Mouse (Mus musculus): ENCODE results near the gene Gm21060. TPM values are rescaled to one million over a fixed set of nuclear protein-coding genes. Genes with fewer than 3 reads are reported as not detected.
"Not testable (repeated sequence)": the region's sequence is repeated elsewhere in the genome, so short reads cannot be mapped to it uniquely, and the experiment has no call there.

The Gm21060 gene
- polyA plus RNA-seq, 1 experiment from 2014 or later: not detected

- Histone ChIP-seq H3K9me3 (no peaks in the 10 kb centered on the region), H3K4me2 (no peak overlapping the region), H3K27me3 (no peaks in the 10 kb centered on the region), H3K4me3 (no peak overlapping the region), H3K36me3 (no peaks in the 10 kb centered on the region), H3K27ac (replicated peaks) (no peak overlapping the region), H3K9ac (no peak overlapping the region), H3K4me1 (replicated peaks) (no peaks in the 10 kb centered on the region; the same call in 1 of the 2 replicates)
- ATAC-seq (ENCODE audit: low read depth): no peak
These were observed 31.9 kb downstream of the Gm21060 start for GRCm38 (mm10) chr19:61264933-61265332.

DNA sequence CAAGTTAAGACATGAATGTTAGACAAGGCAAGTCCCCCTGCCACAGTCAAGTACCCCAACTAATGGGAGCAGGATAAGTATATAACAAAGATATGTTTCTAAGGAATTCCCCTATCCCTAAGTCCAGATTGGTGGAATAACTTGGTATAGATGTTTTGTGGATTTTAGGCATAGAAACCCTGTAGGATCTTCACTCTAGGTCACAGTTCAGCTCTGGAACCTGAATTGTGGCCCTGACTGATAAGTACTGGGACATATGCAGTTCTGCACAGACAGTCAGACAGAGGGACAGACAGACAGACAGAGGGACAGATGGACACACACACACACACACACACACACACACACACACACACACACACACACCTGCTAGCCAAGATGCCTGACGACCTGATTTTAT, 32.6 kb downstream of the Gm21060 start:
- 100% methylated on average over 1 of the region's 1 CpGs for WGBS
- Histone ChIP-seq H3K4me1 (replicated peaks) (no peaks in the 10 kb centered on the region; the same call in 1 of the 2 replicates), H3K4me2 (no peak overlapping the region), H3K36me3 (no peaks in the 10 kb centered on the region), H3K27ac (replicated peaks) (no peak overlapping the region), H3K9me3 (no peaks in the 10 kb centered on the region), H3K27me3 (no peaks in the 10 kb centered on the region), H3K9ac (no peak overlapping the region), H3K4me3 (no peak overlapping the region)
- ATAC-seq (ENCODE audit: low read depth): no peak

GRCm38 (mm10) chr19:61261241-61261640, 35.6 kb downstream of the Gm21060 start:
- no peaks in the 10 kb centered on the region for H3K4me1 ChIP-seq (replicated peaks)
- no peak overlapping the region for H3K27ac ChIP-seq (replicated peaks)
- no peak overlapping the region for H3K9ac ChIP-seq
- no peak overlapping the region for H3K4me2 ChIP-seq
- no peaks in the 10 kb centered on the region for H3K9me3 ChIP-seq
- WGBS: 85% methylated on average over 1 of the region's 1 CpGs
- H3K36me3 ChIP-seq: no peaks in the 10 kb centered on the region
- H3K27me3 ChIP-seq: no peaks in the 10 kb centered on the region
- H3K4me3 ChIP-seq: no peak overlapping the region
- no peak for ATAC-seq (ENCODE audit: low read depth)

DNA sequence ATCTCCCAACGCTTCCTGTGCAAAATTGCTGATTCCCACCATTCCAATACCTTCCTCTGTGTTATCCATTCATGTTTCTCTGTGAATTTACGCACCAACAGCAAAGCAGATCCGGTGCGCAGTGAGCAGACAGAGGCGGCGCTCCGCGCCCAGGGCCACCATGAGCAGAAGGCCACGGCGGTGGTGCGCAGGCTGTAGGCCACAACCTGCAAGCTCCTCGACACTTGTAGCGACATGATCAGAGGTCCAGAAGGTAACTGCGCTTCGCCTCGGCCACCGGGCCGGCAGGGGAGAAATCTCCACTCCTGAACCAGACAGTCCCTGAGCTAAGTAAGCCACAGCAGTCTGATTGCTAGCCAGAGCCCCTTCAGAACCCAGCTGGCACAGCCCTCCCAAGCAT, 39.1 kb downstream of the Gm21060 start:
- Histone ChIP-seq H3K4me2 (no peak overlapping the region), H3K27ac (replicated peaks) (no peak overlapping the region), H3K4me3 (no peak overlapping the region), H3K4me1 (replicated peaks) (no peaks in the 10 kb centered on the region), H3K9ac (no peak overlapping the region), H3K9me3 (peaks cover 3% of the 10 kb centered on the region; the same call in 1 of the 2 replicates), H3K36me3 (no peaks in the 10 kb centered on the region), H3K27me3 (no peaks in the 10 kb centered on the region)
- 94% methylated on average over 18 of the region's 18 CpGs for WGBS
- ATAC-seq (ENCODE audit: low read depth): no peak

- H3K9me3 ChIP-seq: peaks cover 3% of the 10 kb centered on the region; the same call in 1 of the 2 replicates
- H3K36me3 ChIP-seq: no peaks in the 10 kb centered on the region
- no peak for ATAC-seq (ENCODE audit: low read depth)
- H3K4me2 ChIP-seq: no peak overlapping the region
- WGBS: 92% methylated on average over 7 of the region's 7 CpGs
- H3K9ac ChIP-seq: no peak overlapping the region
- no peaks in the 10 kb centered on the region for H3K27me3 ChIP-seq
- H3K4me1 ChIP-seq (replicated peaks): no peaks in the 10 kb centered on the region
- H3K4me3 ChIP-seq: no peak overlapping the region
- H3K27ac ChIP-seq (replicated peaks): no peak overlapping the region
These were observed 40.5 kb downstream of the Gm21060 start for GRCm38 (mm10) chr19:61256166-61256887.

- not testable (repeated sequence) for H3K27me3 ChIP-seq; ATAC-seq (ENCODE audit: low read depth); H3K4me2 ChIP-seq; H3K4me3 ChIP-seq; H3K9ac ChIP-seq; H3K27ac ChIP-seq (replicated peaks); H3K36me3 ChIP-seq; H3K4me1 ChIP-seq (replicated peaks); H3K9me3 ChIP-seq
- WGBS: 72% methylated on average over 4 of the region's 4 CpGs
These were observed 49.5 kb downstream of the Gm21060 start for GRCm38 (mm10) chr19:61247334-61247733.

Other genes with a start within 250 kb of the Gm21060 start
- 47.1 and 50.2 TPM in 2 replicates for gene Zfp950, start 156.2 kb downstream of the Gm21060 start, polyA plus RNA-seq (2015; fragmentation: Nextera tagmentation; extraction: Ambion mirVana)
- 0.13 TPM in 1 of 2 replicates, not detected in the other for gene Gm7102, start 120.8 kb downstream of the Gm21060 start, polyA plus RNA-seq (2015; fragmentation: Nextera tagmentation; extraction: Ambion mirVana)
- gene Gm6020, start 113.2 kb downstream of the Gm21060 start, polyA plus RNA-seq (2015; fragmentation: Nextera tagmentation; extraction: Ambion mirVana): not detected in 2 replicates
- 62.1 and 62.4 TPM in 2 replicates for gene Csf2ra, start 68.6 kb downstream of the Gm21060 start, polyA plus RNA-seq (2015; fragmentation: Nextera tagmentation; extraction: Ambion mirVana)

Data from neural tube, embryonic 13.5 days (tissue).